ENCODE assay signal across 11 mouse cellular contexts in genomic region chr11:24184932-24185331, GRCm38 (mm10).
A peak's percentile ranks its signal among the peaks of the same experiment; 100 is the strongest.
DNase-seq lines count a peak whose midpoint lies in the region; ATAC-seq and TF ChIP-seq lines count a peak whose summit lies in the region.
"Had no signal": no experiment of that assay in that cellular context is flagged by ENCODE, and none has a peak within 500 bp of the region (broad histone marks: within the 10 kb centered on the region; RNA-seq: fewer than 3 reads in every experiment).

No protein-coding gene starts in this region.

- no peak overlapping the region for H3K4me2 ChIP-seq in forebrain, postnatal 0 days (ENCODE audit: low read depth)
- no peak overlapping the region for H3K4me2 ChIP-seq in forebrain, embryonic 13.5 days
- H3K4me2 ChIP-seq in forebrain, embryonic 11.5 days (ENCODE audit: low read depth, low read length, severe bottlenecking), result no peak overlapping the region
- no peak overlapping the region for H3K4me2 ChIP-seq in midbrain, postnatal 0 days (ENCODE audit: low read depth, low read length, poor library complexity, severe bottlenecking)
- H3K4me2 ChIP-seq: hindbrain, embryonic 15.5 days; limb, embryonic 13.5 days had no signal

- H3K27me3 ChIP-seq in forebrain, postnatal 0 days (ENCODE audit: insufficient read depth, low read length), result no peaks in the 10 kb centered on the region
- no peaks in the 10 kb centered on the region for H3K27me3 ChIP-seq in forebrain, embryonic 13.5 days
- H3K27me3 ChIP-seq in forebrain, embryonic 11.5 days (ENCODE audit: control insufficient read depth, insufficient read depth, low read length), result no peaks in the 10 kb centered on the region
- no peaks in the 10 kb centered on the region for H3K27me3 ChIP-seq in midbrain, postnatal 0 days (ENCODE audit: insufficient read depth, low read length)
- H3K27me3 ChIP-seq: hindbrain, embryonic 15.5 days; limb, embryonic 13.5 days had no signal

- H3K36me3 ChIP-seq in forebrain, postnatal 0 days (ENCODE audit: insufficient read depth), result no peaks in the 10 kb centered on the region
- H3K36me3 ChIP-seq in forebrain, embryonic 13.5 days (ENCODE audit: poor library complexity, severe bottlenecking), result no peaks in the 10 kb centered on the region
- H3K36me3 ChIP-seq in forebrain, embryonic 11.5 days (ENCODE audit: control insufficient read depth, insufficient read depth, low read length), result no peaks in the 10 kb centered on the region
- H3K36me3 ChIP-seq in midbrain, postnatal 0 days (ENCODE audit: insufficient read depth, low read length), result no peaks in the 10 kb centered on the region
- H3K36me3 ChIP-seq: hindbrain, embryonic 15.5 days; limb, embryonic 13.5 days had no signal

- no peak overlapping the region for H3K27ac ChIP-seq in forebrain, postnatal 0 days (ENCODE audit: low read depth, low read length)
- no peak overlapping the region for H3K27ac ChIP-seq in forebrain, embryonic 13.5 days
- H3K27ac ChIP-seq in forebrain, embryonic 11.5 days (ENCODE audit: low read depth, low read length), result no peak overlapping the region
- no peak overlapping the region for H3K27ac ChIP-seq in midbrain, postnatal 0 days (ENCODE audit: low read depth, low read length)
- H3K27ac ChIP-seq: hindbrain, embryonic 15.5 days; limb, embryonic 13.5 days had no signal

- no peaks in the 10 kb centered on the region for H3K9me3 ChIP-seq in forebrain, postnatal 0 days (ENCODE audit: low read length)
- no peaks in the 10 kb centered on the region for H3K9me3 ChIP-seq in forebrain, embryonic 13.5 days (replicated peaks)
- no peaks in the 10 kb centered on the region for H3K9me3 ChIP-seq in forebrain, embryonic 11.5 days (ENCODE audit: control insufficient read depth, low read length)
- H3K9me3 ChIP-seq in midbrain, postnatal 0 days (ENCODE audit: low read length), result no peaks in the 10 kb centered on the region
- H3K9me3 ChIP-seq: hindbrain, embryonic 15.5 days; limb, embryonic 13.5 days had no signal

- no peak overlapping the region for H3K4me3 ChIP-seq in forebrain, postnatal 0 days (ENCODE audit: low read depth, low read length)
- H3K4me3 ChIP-seq in forebrain, embryonic 13.5 days, result no peak overlapping the region
- H3K4me3 ChIP-seq in lung, adult 2 months (replicated peaks; ENCODE audit: extremely low read depth, low read depth, low read length), result no peak overlapping the region
- no peak overlapping the region for H3K4me3 ChIP-seq in forebrain, embryonic 11.5 days (ENCODE audit: low read depth, low read length)
- H3K4me3 ChIP-seq in midbrain, postnatal 0 days (ENCODE audit: low read depth, low read length), result no peak overlapping the region
- H3K4me3 ChIP-seq: hindbrain, embryonic 15.5 days; limb, embryonic 13.5 days had no signal

- no peak; the same call in 1 of the 2 replicates for ATAC-seq in forebrain, postnatal 0 days
- no peak for ATAC-seq in forebrain, embryonic 13.5 days
- no peak for ATAC-seq in forebrain, embryonic 11.5 days (replicated peaks; ENCODE audit: low FRiP score)
- no peak for ATAC-seq in midbrain, postnatal 0 days (ENCODE audit: low FRiP score)

- TF ChIP-seq CTCF in forebrain, postnatal 0 days (IDR thresholded peaks at IDR 0.05; ENCODE audit: low read depth), result peak; percentile 13; the same call in 1 of the 2 replicates
- no peak for TF ChIP-seq CTCF in lung, adult 2 months (IDR thresholded peaks at IDR 0.05; ENCODE audit: insufficient read depth, low read length)
- no peak for TF ChIP-seq CTCF in midbrain, postnatal 0 days (IDR thresholded peaks at IDR 0.05)

- no peak for TF ChIP-seq POLR2A in lung, adult 2 months (IDR thresholded peaks at IDR 0.05; ENCODE audit: borderline replicate concordance, extremely low read depth, low read depth, low read length)

- no peaks in the 10 kb centered on the region for H3K4me1 ChIP-seq in forebrain, postnatal 0 days (ENCODE audit: insufficient read depth)
- peaks cover 6% of the 10 kb centered on the region; the same call in 1 of the 2 replicates for H3K4me1 ChIP-seq in forebrain, embryonic 13.5 days
- no peaks in the 10 kb centered on the region for H3K4me1 ChIP-seq in lung, adult 2 months (ENCODE audit: control insufficient read depth, insufficient read depth, low read length)
- no peaks in the 10 kb centered on the region for H3K4me1 ChIP-seq in forebrain, embryonic 11.5 days (replicated peaks; ENCODE audit: control insufficient read depth, insufficient read depth, low read length)
- H3K4me1 ChIP-seq in midbrain, postnatal 0 days (ENCODE audit: insufficient read depth, low read length), result no peaks in the 10 kb centered on the region
- H3K4me1 ChIP-seq: hindbrain, embryonic 15.5 days had no signal

- H3K9ac ChIP-seq in forebrain, postnatal 0 days, result no peak overlapping the region
- H3K9ac ChIP-seq in forebrain, embryonic 13.5 days, result no peak overlapping the region
- no peak overlapping the region for H3K9ac ChIP-seq in forebrain, embryonic 11.5 days (ENCODE audit: low read length)
- no peak overlapping the region for H3K9ac ChIP-seq in midbrain, postnatal 0 days (replicated peaks; ENCODE audit: low read length, poor library complexity, severe bottlenecking)
- H3K9ac ChIP-seq: hindbrain, embryonic 15.5 days; limb, embryonic 13.5 days had no signal

- WGBS in forebrain, postnatal 0 days, result 67% methylated on average over 5 of the region's 5 CpGs
- WGBS in forebrain, embryonic 13.5 days, result 69% methylated on average over 5 of the region's 5 CpGs
- 57% methylated on average over 5 of the region's 5 CpGs for WGBS in lung, adult 2 months
- 74% methylated on average over 5 of the region's 5 CpGs for WGBS in forebrain, embryonic 11.5 days
- WGBS in midbrain, postnatal 0 days, result 80% methylated on average over 5 of the region's 5 CpGs

- DNase-seq in forebrain, postnatal 0 days, result no peak
- peak; percentile 13 to 38 for DNase-seq in lung, adult 18-20 months
- DNase-seq in lung, adult 2 months, result no peak
- peak; percentile 49 to 60 for DNase-seq in monocyte, adult 2 months (ENCODE audit: low read depth in 1 of 2, low spot score in 2 of 2)
- no peak for DNase-seq in embryo, embryonic 11 days
- DNase-seq in forebrain, embryonic 11.5 days (ENCODE audit: low spot score), result no peak
- DNase-seq in midbrain, postnatal 0 days (ENCODE audit: low spot score), result no peak
- DNase-seq: kidney, postnatal 36 days had no signal

Comparison
In these comparisons a context has a peak if more than half of its experiments do, and no peak if none do; other contexts are left out.
1. DNase-seq: peak in lung, adult 18-20 months (2 of 2) and monocyte, adult 2 months (2 of 2); none in forebrain, postnatal 0 days (single experiment), lung, adult 2 months (single experiment), embryo, embryonic 11 days (single experiment), forebrain, embryonic 11.5 days (single experiment) and midbrain, postnatal 0 days (single experiment).